Mouse (Mus musculus) lung, postnatal 4 days (tissue): Measurements from ENCODE around the gene Dync1li2.
A peak's percentile ranks its signal among the peaks of the same experiment; 100 is the strongest.

Experiments
- DNase-seq, 2 experiments: peaks; one replicate each; pipeline ENCODE4 v3.0.0; 2021

Gene Dync1li2

DNA sequence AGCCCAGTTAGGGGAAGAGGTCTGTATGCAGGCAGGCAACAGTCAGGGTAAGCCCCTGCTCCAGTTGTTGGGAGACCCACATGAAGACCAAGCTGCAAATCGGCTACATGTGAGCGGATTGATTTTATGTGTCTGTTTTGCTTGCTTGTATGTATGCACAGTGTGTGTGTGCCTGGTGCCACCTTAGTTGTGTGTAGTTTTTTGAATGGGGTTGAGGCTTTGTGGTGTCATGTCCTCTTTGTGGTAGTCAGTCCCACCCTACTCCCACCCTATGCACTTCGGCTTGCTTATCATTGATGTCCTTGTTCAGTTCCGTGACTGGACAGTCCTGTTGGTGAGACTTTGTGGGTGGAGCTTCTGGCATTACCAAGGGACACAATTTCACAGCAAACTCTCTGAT, 29.1 kb downstream of the Dync1li2 start:
- no peak for DNase-seq

DNA sequence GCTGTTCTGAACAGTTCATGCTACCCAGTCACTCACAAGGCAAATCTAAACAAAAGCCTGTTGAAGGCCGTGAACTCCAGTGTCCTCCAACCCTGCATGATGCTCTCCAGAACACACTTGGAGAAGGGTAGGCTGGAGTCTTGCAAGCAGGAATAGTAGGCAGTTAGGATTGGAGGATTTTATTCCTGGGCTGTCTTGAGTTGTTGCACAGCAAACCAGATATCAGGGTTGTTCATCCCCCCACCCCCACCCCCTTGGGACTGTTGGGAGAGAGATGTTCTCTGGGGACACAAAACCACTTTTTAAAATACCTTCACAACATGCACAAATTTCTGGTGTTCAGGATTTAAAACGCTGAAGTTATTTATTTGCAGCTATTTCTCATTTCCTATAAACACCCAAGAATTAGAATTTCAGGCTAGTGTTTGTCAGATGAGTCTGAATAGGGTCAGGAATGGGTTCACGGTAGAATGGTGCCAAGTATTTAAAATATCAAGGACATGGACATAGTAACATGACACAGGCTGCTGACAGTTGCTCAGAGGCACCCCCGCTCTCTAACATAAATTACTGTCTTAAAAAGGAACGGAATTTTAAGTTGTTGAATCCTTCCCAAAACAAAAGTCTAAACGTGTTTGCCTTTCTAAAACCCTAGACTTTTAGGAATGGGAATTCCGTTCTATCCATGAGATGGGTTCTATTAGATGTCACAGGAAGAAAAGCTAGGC, 29.9 kb downstream of the Dync1li2 start:
- no peak for DNase-seq

DNA sequence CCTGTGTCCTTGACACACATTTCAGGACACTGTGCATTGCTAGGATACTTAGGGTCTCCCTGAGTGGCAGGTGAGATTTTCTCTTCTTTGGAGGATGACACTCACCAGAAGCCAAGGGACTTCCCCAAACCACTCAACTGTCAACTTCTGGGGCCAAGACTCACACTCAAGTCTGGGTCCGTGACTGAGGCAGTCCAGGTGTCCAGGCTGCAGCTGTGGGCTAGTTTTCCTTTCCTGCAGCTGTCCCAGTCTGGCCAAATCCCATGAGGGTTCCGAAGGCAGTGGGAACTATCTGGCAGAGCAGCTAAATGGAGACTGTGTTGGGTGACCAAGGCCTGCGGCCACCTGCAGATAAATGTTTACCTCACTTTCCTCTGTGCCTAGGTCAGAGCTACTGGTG, 30.9 kb downstream of the Dync1li2 start:
- DNase-seq = no peak

DNA sequence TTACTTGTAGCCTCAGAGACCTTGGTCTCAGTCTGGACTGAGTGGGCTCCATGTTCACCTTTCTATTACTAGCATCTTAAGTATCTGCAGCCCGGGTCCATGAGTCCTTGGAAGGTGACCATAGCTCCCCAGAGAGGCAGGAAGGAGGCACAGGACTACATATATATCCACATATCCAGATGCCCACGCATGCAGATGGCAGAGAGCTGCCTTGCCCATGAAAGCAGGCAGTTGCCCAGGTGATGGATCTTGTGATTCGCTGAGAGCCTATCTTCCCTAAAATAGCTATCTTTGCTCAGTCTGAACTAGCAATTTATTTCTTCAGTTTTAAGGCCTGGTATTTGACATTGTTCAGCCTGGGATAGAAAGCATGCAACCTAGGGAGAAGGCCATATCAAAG, 31.4 kb downstream of the Dync1li2 start:
- DNase-seq = no peak

DNA sequence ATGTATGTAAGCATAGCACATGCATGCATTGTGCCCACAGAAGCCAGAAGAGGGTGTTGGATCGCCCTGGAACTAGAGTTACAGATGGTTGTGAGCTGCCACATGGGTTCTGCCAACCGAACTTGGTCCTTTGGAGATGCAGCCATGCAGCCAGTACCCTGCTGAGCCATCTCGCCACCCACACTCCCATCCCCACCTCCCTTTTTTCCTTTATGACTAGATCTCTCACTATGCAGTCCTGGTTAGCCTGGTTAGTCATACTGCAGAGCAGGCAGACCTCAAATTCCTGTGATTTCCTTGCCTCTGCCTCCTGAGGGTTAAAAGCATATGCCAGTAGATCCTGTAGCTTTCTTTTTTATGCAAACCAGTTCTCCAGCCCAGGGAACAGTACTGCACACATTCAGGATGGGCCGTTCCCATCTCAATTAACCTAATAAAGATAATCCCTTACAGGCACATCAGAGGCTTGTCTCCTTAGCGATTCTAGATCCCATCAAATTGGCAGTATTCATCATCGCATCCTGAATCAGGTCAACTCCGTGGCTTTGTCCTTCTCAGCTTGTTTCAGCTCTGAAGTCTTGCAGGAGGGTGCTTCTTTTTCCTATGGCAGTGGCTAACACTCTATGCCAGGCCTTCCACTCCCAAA, 32.1 kb downstream of the Dync1li2 start:
- no peak for DNase-seq

DNA sequence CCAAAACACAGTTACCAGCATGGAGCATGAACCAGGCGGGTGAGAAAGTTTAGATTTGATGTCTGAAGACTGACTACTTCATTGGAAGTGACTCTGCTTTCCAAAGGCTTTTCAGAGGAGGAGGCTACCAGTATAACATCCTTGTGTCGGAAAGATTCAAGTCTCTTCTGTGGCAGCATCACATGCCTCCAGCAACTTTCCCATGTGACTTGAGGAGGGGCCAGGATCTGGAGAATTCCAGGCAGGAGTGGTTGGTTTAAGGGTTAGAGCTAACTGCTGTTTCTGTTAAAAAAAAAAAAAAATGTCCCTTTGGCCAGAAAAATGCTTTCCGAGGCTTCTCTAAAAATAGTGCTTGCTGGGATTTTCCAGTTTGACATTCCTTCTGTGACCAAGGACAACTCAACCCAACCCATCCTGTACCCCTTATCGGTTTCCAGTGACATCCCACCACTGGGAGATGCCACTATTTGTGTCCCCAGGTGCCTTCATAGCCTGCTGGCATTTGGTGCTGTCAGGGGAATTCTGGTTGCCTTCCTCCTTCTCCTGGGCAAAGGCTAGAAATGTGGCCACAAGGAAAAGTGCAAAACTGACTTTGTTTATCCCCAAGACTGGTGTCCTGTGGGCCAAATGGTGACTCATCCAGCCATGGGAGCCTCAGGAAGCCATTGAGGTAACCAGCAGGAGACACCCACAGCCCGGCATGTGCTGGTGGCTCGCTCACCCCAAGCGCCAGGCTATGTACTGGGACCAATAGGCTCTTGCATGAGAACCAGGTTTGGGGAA, 34.3 kb downstream of the Dync1li2 start:
- DNase-seq = no peak

DNA sequence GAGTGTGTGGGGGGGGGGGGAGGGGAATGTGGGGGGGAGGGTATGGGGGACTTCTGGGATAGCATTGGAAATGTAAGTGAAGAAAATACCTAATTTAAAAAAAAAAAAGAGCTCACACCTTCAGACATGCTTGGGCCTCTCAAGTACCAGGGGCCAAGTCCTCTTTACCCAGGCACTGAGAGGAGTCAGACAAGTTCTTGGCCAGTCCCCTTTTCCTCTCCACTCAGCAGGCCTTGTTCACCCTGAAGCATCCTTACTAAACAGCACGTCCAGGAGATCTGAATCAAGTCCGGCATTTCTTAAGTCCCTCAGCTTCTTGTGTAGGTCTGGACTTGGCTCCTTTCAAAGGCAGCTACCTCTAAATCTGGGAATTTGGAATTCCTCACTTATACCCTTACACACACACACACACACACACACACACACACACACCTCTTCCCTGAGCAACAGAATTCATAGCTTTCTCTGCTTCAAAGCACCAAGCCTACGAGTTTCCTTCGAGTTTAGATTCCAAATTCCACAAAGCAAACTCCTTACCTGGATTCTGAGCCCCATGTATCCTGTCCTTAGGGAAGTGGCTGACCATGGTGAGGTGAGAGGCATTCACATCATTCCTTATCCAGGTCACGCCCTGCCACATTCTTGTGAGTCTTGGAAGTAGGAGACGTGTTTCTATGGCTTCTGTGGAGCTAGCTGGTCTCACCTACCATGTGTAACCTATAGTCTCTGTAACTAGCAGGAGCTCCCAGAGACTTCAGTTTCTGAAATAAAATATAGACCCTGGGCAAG, 36.3 kb downstream of the Dync1li2 start:
- DNase-seq = no peak

DNA sequence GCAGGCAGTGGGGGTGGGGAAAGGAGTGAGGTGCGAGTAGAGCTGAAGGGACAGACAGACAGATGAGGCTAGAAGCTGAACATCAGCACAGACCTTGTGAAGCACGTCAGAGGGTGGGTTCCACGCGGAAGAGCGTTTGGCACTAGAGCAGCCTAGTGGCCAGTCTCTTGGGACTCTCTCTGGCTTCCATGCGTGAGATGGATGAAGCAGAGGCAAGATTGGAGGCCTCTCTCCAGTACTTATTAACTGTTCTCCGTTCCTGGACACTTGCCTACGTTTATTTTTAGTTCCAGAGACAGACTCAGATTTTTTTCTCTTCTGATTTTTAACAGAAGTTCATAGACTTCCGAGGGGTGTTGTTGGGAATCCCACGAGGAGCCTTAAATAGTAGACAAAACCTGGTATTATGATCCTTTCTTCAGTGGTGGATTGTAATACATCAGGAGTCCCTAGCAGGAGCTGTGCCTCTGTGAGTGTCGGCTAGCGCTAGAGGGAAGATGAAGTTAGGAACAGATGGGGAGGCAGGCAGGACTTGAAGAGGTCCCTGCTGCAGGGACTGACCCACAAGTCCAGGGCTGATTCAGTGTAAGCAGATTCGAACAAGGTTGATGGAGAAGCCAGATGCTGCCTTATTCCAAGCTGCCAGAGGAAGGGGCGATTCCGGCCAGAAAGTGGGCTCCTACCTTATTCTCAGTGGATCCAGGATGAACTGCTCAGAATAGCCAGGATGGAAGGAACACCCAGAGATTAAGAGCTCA, 37.2 kb downstream of the Dync1li2 start:
- DNase-seq = no peak

DNA sequence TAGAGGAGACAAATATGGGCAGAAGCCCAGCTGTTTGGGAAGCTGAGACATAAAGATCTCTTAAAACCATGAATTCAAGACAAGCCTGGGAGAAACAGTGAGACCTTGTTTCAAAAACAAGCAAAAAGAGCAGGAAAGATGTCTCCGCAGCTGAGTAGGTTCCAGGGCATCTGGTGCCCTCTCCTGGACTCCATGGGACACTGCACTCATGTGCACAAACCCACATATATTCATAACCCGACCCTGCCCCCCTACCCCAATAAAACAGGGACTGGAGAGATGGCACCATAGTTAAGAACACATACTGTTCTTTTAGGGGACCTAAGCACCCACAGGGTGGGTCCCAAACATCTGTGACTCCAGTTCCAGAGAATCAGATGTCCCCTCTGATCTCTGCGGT, 39.3 kb downstream of the Dync1li2 start:
- no peak for DNase-seq

DNA sequence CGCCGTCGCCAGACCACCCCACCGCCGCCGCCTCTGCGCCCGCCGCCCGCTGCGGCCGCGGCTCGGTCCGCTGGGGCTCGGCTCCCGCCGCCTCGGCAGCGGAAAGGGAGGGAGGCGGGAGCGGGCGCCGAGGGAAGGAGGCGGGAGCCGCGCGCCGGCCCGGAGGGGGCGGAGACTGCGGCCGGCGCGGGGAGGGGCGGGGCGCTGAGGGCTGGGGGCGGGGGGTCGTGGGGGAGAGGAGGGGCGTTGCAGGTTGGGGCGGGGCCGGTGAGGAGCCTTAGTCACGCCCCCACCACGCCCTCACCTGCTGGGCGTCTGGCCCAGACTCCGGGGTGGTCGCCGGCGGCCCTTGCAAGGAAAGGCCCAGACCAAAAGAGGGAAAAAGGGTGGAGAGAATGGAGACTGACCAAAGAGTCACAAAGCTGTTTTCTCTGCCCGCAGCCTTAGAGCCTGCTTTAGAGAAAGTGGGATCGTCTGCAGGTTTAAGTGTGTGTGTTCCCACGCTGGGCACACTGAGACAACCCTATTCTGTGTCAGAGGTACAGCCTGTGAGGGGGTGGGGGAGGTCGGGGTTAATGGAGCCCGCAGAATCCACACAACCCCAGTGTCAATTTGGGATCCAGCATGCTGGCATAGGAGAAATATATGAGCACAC, 47.0 kb downstream of the Dync1li2 start, which contains the start of gene Cmtm4:
Cmtm4 (minus strand) TSS at position 105 of the 655 bp plus-strand sequence.
- peak; percentile 72 to 80 for DNase-seq

DNA sequence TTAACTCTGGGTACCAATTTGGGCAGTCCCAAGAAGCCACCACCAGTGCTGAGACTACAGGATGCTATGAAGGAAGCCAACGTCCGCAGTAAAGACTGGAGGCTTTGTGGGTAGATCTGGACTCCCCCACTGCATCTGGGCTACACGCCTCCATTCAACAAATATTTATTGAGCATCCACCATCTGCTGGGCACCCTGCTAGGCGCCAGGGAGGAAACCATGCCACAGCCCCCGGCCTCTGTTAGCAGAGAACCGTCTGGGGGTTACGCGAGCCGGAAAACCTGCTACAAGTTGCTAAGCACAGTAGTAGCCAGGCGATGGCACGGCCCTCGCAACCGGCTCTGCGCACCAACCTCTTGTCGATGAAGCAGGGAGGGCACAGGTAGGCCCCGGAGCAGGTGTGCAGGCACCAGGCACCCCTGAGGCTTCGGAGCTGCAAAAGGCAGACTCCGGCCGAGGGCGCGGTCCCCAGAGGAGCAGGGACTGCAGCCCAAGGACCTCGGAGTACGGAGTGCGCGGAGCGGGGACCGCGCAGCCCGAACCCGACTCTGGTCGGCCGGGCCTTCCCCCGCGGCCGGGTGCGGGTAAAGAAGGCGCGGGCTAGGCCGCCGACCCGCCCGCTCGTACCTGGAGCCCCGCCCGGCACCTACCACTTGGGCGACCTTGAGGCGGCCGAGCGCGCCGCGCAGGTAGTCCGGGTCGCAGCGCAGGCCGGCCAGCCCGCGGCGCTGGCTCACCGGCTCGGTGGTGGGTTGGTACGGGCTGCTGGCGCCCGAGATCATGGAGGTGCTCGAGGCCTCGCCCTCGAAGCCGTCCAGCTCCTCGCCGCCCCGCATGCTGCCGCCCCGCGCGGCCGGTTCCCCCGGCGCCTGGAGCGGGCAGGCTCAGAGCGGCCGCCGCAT, 47.8 kb downstream of the Dync1li2 start:
- peak; percentile 53 to 73 for DNase-seq

DNA sequence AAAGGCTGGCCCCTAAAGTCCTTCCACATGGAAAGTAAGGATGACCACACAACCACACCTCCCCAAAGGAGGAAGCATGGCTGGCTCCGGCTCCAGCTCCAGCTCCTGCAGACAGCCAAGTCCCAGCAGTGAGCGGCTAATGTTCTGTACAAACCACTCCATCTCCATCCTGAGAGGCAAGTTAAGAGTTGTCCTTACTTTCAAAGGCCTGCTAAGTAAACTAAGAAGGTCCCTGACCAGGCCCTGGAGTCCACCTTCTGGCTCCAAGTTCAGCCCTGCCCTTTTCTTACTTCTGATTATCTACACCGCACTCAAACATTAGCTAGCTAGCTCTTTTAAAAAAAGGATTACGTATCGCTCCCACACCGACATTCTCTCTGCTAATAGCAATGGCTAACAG, 49.1 kb downstream of the Dync1li2 start:
- peak; percentile 41 to 69 for DNase-seq

DNA sequence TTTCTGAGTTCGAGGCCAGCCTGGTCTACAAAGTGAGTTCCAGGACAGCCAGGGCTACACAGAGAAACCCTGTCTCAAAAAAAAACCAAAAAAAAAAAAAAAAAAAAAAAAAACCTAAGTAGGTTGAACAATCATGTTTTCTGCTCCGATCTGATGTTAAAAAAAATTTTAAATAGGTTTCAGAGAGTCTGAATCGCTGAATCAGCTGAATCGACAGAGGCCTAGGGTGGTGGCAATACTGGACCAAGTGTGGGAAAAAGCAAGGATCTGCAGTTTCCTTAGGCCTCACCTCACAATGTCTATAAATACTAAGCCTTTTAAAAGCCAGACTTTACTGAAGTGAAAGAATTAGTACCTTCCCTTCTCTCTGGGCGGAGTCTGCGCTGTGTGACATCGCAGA, 49.7 kb downstream of the Dync1li2 start:
- no peak for DNase-seq

DNA sequence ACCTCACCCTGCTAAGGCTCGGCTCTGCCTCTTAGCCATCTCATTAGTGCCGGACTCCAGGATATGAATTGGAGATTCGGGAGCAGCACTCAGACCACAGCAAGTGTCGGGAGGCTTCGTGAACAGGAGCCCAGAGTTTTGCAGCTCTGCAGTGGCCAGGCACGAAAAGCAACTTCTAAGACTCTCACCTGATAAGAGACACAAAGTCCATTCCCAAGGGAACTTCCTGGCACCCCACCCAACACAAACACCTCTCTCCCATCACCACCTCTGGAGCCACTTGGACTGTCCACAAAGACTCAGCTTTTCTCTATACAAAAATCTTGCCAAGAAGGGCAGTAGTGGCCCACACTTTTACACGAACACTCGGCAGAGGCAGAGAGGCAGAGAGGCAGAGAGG, 52.6 kb downstream of the Dync1li2 start:
- DNase-seq = no peak

DNA sequence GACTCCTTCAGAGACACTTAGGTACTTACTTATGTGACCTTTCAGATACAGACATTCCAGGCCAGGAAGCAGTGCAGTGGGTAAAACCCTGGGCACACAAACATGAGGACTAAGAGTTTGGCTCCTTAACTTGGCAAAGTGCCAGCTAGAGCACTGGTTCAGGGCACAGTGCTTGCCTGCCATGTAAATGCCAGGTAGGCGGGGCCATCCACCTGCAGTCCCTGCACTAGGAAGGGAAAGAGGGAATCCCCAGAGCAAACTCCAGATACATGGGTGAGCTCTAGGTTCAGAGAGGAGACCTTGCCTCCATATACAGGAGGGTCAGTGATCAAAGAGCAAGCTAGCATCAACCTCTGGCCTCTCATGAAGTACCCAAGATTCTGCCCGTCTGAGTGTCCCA, 54.9 kb downstream of the Dync1li2 start:
- DNase-seq = peak; percentile 35 to 51

DNA sequence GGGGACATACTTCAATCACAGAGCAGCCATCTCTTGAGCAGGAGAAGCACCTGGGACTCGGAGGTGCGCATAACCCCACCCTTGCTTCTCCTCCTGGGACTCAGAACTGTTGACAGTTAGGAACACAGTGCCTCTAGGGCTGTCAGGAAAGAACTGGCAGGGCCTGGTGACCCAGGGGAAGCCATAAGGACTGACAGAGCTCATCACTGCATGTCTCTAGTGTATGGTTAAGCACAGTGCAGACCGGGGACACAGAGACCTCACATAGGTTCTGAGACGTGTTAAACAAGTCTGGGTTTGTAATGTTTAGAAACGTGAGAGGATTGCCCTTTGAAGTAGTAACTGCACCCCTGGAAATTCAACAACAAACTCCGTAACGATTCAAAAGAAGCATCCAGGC, 55.3 kb downstream of the Dync1li2 start:
- no peak for DNase-seq

DNA sequence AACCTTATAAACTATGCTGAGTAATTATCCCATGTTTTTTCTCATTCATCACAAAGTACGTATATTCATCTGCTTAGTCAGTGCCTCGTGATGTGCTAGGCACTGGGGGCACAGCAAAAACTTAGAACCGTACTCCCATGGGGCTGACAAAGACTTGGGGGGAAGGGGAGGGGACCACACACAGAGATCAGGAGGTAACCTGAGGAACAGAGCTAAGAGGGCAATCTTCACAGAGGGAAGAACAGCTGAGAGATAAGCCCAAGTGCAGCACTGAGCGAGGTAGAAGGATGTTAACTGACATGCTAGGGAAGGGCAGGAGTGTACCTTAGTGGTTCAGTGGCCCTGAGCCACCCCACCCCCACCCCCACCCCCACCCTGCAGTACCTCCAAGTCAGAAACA, 56.2 kb downstream of the Dync1li2 start:
- no peak for DNase-seq

DNA sequence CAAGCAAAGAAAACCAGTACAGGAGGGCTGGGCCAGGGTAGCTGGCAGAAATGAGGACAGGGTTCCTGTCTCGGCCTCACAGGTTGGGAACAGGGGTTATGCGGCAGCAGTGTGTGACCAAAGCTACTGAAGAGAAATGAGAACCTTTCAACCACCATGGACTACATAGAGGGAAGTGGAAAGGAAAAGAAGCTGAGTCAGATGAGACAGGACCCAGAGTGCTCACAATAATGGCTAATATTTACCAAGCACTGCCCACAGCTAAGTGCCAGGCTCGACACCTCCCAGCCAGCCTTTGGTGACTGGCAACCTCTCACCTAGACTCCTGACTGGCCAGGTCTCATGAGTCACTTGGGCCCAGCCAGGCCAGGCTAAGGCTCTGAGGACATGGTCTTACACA, 58.9 kb downstream of the Dync1li2 start:
- peak; percentile 35 to 59 for DNase-seq

DNA sequence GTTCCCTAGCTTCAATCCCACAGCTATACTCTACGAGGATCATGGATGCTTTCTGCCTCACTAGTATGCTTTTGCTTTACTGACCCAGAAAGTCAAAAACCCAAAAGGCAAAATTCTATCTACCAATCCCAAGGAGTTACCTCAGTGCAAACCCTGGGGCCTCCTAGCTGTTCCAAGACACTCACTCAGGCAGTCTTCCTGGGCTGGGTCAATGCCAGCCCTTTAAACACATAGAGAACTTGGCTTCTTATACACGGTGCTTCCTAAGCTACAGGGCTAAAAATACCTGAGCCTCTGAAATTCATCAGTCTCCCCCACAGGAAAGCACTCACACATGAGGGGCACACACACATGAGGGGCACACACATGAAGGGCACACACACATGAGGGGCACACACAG, 59.6 kb downstream of the Dync1li2 start:
- DNase-seq = no peak

DNA sequence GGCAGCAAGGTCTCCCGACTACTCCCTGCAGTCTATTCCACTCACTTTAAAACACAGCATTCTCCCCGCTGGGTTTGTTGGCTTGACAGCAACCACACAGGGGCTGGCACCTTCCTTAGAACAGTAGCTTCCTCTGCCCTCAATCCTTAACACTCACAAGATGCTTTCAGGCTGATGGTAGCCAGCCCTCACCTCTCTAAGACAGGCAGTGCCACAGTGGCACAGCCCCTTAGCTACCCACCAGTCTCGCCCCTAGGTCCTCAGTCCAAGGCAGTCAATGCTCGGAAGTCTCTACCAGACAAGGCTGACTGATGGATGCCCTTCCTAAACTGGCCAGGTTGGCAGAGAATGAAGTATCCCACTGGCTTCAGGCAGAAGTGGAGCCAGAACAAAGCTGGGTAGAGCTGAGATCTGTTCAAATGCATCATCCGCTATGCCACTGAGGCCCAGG, 61.9 kb downstream of the Dync1li2 start:
- DNase-seq = no peak

DNA sequence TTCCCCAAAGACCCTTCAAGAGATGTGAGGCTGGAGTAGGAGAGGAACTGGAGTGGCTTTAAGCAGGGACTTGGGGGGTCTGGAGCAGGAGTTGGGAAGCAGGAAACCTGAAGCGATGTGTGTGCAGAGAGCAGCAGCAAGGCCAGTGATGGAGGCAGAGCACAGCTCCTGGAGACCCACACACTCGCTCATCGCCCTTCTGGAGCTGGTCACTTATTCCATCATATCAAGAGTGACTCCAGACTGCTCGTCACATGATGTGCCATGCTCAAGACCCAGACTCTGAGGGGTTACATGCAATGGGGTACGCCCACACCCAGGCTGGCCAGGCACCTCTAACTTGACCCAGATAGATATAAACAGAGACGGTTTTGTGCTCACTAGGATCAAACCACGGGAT, 62.6 kb downstream of the Dync1li2 start:
- DNase-seq = no peak
